Mouse (Mus musculus): Measurements from ENCODE around the gene Tbc1d30.

DNA sequence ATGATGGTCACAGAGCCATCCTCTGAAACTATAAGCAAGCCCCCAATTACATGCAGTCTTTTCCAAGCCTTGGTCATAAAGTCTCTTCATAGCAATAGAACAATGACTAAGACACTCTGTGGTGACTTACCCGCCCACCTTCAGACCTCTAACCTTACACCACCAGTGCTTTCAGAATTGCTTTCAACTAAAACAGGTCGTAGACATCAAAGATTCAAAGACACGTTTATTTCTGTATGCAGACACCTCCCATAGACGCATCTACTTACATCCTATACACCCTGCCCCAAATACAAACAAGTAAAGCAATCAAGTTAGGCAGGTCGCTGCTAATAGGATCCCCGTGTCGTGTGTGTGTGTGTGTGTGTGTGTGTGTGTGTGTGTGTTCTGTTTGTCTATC lies 50.4 kb downstream of the Tbc1d30 start:
- TF ChIP-seq CTCF (IDR thresholded peaks at IDR 0.05; ENCODE audit: low read depth) (no peak), EP300 (IDR thresholded peaks at IDR 0.05; ENCODE audit: low read depth) (no peak)
